Mouse (Mus musculus): ENCODE measurements around the gene Ccdc154.

DNA sequence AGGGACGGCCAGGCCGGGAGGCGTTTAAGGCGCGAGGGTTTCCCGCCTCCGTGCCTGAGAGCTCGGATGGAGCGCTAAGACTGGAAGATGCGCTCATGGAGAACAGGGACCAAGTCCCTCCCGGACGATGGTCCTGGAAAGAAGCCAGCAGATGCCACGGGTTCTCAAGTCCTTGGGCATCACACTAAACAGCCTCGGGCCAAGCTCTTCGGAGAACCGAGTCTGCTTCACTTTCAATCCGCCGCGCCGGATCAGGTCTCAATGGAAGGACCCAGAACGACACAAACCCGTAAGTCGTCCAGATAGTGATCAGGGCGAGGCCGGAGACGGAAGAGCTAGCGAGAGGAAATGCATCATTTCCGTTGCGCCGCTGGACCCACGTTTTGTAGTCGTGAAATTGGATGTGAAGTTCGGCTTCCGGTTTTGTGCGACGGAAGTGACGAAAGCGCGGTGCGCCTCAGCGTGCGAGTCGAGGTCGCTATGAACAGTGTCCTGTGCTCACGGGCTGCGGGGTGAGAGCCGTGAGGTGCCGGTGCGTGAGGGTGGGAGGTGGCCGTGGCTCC is 21.9 kb downstream of the Ccdc154 start, which contains the start of gene BC003965:
- TF ChIP-seq MXI1 (IDR thresholded peaks at IDR 0.05; ENCODE audit: low read depth, low read length) (peak; percentile 98), MAZ (IDR thresholded peaks at IDR 0.05; ENCODE audit: low read depth, low read length) (no peak), POLR2A (IDR thresholded peaks at IDR 0.05; ENCODE audit: low read depth, low read length) (peak; percentile 97), CTCF (conservative IDR thresholded peaks at IDR 0.05 in 1 of 2, IDR thresholded peaks at IDR 0.05 in 1 of 2; ENCODE audit: low read depth in 2 of 2, low read length in 2 of 2) (no peak), JUND (conservative IDR thresholded peaks at IDR 0.05; ENCODE audit: low read depth, low read length) (0 out of 2 replicates have a peak, but pooled peaks have one; percentile 8), E2F4 (IDR thresholded peaks at IDR 0.05; ENCODE audit: insufficient replicate concordance, low read depth, low read length) (0 out of 2 replicates have a peak, but pooled peaks have one; percentile 20), MEF2A (IDR thresholded peaks at IDR 0.05; ENCODE audit: borderline replicate concordance, low read depth, low read length) (peak; percentile 83; the same call in 1 of the 2 replicates), MAFK (IDR thresholded peaks at IDR 0.05; ENCODE audit: insufficient replicate concordance, low read length) (no peak), ZNF384 (IDR thresholded peaks at IDR 0.05; ENCODE audit: low read depth, low read length) (no peak), NRF1 (IDR thresholded peaks at IDR 0.05; ENCODE audit: low read depth, low read length) (peak; percentile 41; the same call in 1 of the 2 replicates), ZKSCAN1 (IDR thresholded peaks at IDR 0.05; ENCODE audit: borderline replicate concordance, low read depth, low read length) (no peak; the same call in 1 of the 2 replicates), EP300 (IDR thresholded peaks at IDR 0.05; ENCODE audit: low read length) (no peak), NELFE (IDR thresholded peaks at IDR 0.05; ENCODE audit: low read depth, low read length) (peak; percentile 98)

Measured in CH12.LX (cell line).